Mouse (Mus musculus): ENCODE measurements at regions not wholly inside any gene's neighbourhood (a gene's known extent, or its start where the extent isn't known, plus 50 kb on each side); places are given as distances from the start of the nearest gene placed in this dataset.

DNA sequence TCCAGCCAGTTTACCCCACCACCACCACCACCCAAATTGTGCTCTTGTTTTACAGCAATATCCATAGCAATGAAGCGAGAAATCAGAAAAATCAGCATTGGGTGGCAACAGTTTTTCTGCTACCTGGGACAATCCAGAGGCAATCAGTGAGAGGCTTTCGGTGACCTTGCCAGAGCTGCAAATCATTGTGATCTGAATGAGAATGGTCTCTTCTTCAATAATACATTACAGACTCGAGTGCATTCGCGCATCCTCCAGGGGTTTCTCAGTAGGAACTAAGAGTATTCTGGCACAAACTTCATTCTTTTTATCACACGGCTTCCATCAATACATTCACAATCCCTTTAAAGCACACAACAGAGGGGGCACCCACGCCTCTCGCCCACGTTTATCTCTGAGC is 91.2 kb downstream of the Srek1 start:
- no peak overlapping the region for H3K4me3 ChIP-seq
- no peak for TF ChIP-seq CTCF (conservative IDR thresholded peaks at IDR 0.05)
- peak overlapping the region; percentile 80 for H3K27ac ChIP-seq
- peak in 1 of 2 experiments; percentile 43 for DNase-seq (ENCODE audit: low spot score in 2 of 2)

DNA sequence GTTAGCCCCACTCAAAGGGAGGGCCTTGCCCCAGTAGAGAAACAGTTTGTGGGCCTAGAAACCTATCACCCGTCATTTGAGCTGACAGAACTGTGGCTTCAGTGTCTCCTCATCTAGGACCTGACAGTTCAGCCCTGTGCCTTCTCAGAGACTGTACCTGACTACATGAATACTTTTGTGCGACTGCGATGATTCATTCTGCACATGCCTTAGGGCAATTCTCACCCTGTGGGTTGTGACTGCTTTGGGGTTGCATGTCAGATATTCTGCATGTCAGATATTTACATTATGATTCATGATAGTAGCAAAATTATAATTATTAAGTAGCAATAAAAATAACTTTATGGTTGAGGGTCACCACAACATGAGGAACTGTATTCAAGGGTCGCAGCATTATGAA is 93.7 kb downstream of the Srek1 start:
- Histone ChIP-seq H3K27ac (no peak overlapping the region), H3K4me3 (no peak overlapping the region)
- TF ChIP-seq CTCF (conservative IDR thresholded peaks at IDR 0.05) = no peak
- no peak for DNase-seq (ENCODE audit: low spot score in 2 of 2)

DNA sequence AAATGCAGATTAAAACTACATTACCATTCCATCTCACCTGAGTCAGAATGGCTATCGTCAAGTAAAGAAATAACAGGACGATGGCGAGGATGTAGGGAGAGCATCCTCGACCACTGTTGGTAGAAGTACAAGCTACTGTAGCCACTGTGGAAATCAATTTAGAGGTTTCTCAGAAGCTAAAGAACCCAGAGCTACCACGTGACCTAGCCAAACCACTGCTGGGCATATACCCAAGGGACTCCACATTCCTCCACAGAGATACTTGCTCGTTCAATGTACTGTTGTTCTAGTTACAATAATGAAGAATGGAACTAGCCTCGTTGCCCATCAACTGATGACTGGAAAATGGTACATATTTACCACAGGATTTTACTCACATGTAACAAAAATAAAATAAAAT is 94.4 kb downstream of the Srek1 start:
- no peak for DNase-seq (ENCODE audit: low spot score in 2 of 2)
- H3K27ac ChIP-seq = no peak overlapping the region
- TF ChIP-seq CTCF (conservative IDR thresholded peaks at IDR 0.05) = no peak
- no peak overlapping the region for H3K4me3 ChIP-seq

DNA sequence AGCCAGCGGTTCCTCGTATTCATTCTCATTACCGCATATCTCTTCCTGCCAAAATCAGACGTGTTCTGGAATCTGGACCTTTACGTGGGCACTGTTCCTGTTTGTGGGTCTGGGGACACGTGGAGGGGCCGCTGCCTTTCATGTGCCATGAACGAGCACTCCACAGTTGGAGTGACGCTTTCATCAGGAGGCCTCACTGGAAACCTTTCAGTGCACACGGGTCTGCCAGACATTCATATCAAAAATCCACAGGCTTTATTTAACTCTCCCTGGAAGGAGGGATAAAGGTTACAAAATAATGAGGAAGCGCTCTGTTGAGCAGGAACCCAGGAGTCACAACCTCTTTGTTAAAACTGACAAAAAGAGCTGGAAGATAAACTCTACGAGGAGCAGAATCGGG is 97.6 kb downstream of the Srek1 start:
- H3K4me3 ChIP-seq = no peak overlapping the region
- TF ChIP-seq CTCF (conservative IDR thresholded peaks at IDR 0.05) = no peak
- no peak overlapping the region for H3K27ac ChIP-seq
- DNase-seq (ENCODE audit: low spot score in 2 of 2) = no peak

DNA sequence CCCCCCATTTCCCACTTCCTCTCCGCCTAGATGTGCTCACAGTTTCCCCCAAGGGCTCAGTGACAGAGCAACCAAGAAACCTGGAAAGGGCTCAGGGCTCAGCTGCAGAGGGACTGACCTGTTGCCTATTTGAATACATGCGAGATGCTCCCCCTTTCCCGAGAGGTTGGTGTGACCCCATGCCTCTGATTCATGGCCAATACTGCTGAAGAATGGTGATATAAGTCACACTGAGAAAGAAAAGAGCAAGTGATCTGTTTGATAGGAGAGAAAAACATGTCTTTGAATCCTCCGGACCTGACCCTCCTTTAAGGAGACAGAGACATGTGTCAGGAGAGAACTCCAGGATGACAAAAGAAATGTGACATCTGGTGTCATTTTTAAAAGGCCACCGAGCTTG is 98.2 kb downstream of the Srek1 start:
- no peak for TF ChIP-seq CTCF (conservative IDR thresholded peaks at IDR 0.05)
- no peak for DNase-seq (ENCODE audit: low spot score in 2 of 2)

DNA sequence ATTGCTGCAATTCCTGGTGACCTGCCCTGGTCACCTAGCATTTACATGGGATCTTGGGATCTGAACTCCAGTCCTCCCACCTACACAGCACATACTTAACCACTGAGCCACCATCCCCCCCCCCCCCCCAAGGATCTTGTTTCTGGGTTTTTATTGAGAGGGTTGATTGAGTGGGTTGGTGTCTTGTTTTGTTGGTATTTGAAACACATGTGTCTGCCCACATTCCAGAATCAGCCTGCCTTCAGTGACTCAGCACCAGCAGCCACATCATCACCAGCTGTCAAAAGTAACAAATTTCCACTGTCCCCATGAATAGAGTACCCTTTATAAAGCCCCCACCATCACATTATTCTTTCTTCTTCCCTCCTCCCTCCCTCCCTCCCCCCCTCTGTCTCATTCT is 103.8 kb downstream of the Srek1 start:
- no peak overlapping the region for H3K4me3 ChIP-seq
- DNase-seq (ENCODE audit: low spot score in 2 of 2) = peak in 1 of 2 experiments; percentile 29
- H3K27ac ChIP-seq = no peak overlapping the region
- TF ChIP-seq CTCF (conservative IDR thresholded peaks at IDR 0.05) = no peak

More for the DNA sequence above, 98.2 kb downstream of the Srek1 start:
- Histone ChIP-seq H3K27ac (no peak overlapping the region), H3K4me3 (no peak overlapping the region)

DNA sequence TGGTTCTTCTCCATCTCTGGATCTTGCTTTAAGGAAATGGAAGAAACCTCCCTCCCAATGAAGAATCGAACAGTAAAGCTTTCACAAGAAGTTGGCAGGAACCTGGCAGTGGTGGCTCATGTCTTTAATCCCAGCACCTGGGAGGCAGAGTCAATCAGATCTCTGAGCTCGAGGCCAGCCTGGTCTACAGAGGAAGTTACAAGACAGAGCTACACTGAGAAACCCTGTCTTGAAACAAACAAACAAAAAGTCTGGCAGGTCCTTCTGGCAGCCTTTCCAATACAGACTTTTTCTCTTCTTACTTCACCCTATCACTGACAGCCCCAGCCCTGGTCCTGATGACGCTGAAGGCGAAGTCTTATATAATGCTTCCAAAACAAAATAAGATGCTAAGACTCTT is 104.6 kb downstream of the Srek1 start:
- TF ChIP-seq CTCF (conservative IDR thresholded peaks at IDR 0.05) = no peak
- no peak overlapping the region for H3K4me3 ChIP-seq
- no peak for DNase-seq (ENCODE audit: low spot score in 2 of 2)
- no peak overlapping the region for H3K27ac ChIP-seq

DNA sequence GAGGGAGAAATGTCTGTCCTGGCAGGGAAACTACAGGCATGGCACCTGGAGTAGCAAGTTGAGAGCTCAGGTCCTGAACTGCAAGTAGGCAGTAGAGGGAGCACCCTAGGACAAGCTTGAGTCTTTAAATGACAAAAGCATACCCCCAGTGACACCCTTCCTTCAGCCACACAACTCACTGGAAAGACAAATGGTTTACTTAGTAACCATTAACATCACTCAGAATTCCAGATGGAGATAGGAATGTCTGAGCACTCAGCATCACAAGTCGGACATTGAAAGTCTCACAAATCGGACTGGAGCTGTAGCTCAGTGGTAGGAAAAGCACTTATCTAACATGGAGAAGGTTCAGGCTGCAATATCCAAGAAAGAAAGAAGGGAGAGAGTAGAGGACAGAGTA is 106.7 kb downstream of the Srek1 start:
- no peak for DNase-seq (ENCODE audit: low spot score in 2 of 2)
- TF ChIP-seq CTCF (conservative IDR thresholded peaks at IDR 0.05) = no peak
- H3K4me3 ChIP-seq = no peak overlapping the region
- no peak overlapping the region for H3K27ac ChIP-seq

DNA sequence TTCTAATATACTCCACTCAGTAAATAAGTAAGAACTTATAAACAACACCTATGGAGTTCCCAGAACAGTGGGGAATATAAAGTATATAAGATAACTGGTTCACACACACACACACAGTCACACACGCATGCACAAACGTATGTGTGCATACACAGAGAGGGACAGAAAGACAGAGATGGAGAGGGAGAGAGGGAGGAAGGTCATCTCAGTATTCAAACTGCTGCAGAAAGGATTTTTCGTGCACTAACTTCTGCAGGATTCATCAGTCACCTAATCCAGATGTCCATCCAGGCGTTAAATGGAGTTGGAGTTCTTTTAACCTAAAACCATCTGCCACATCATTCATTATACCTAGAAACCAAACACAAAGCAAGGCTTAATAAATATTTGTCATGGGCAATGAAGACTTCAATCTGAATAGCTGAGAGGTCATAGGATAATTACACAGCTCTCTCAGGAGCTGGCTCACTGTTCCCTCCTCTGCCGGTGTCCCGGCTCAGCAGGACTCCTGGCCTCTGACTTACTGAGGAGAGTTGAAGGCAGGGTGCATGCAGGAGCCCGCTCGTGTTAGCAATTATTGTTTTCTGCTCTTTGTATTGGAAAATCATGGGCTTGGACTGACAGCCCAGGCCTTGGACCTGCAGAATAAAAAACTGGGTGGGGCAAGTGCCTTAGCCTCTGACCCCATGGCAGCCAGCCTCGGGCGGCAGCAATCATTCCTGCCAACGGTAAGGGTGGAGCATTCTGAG is 114.0 kb downstream of the Srek1 start:
- no peak for TF ChIP-seq CTCF (conservative IDR thresholded peaks at IDR 0.05)
- H3K27ac ChIP-seq = no peak overlapping the region
- no peak overlapping the region for H3K4me3 ChIP-seq
- no peak for DNase-seq (ENCODE audit: low spot score in 2 of 2)

DNA sequence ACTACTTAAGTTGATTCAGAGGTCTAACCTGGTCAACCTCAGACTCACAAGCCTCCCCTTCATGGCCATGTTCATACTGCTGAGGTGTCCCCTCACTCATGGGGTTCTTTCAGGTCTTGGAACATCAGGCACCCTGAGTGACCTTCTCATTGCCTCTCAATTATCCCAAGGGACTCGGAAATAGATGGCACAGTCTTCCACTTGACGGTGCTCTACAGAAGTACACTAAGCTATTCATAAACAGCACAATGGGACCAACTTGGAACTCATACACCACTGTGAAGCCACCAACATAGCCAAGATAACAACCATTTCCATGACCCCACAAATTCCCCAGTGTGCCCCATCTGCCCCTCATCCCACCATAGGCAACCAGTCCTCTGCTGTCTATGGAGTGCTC is 118.4 kb downstream of the Srek1 start:
- Histone ChIP-seq H3K4me3 (no peak overlapping the region), H3K27ac (no peak overlapping the region)
- no peak for TF ChIP-seq CTCF (conservative IDR thresholded peaks at IDR 0.05)
- DNase-seq (ENCODE audit: low spot score in 2 of 2) = no peak

DNA sequence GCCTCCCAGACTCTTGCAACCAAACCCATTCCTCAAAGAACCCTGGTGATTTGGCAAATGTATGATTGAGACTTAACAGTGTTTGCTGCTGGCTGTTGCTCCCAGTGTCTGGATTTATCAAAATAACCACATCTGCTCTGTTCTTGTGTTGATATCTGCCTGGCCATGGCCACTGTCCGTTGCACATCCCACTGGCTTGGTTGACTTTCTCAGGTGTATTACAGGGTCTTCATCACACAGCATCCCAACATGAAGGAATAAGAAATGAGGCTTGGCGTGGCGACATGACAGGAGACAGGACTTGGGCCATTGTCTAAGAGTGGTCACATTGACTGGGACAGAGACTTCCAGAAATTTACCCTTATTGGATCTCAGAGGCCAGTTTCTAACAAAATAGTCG is 121.2 kb downstream of the Srek1 start:
- Histone ChIP-seq H3K27ac (no peak overlapping the region), H3K4me3 (no peak overlapping the region)
- no peak for TF ChIP-seq CTCF (conservative IDR thresholded peaks at IDR 0.05)
- no peak for DNase-seq (ENCODE audit: low spot score in 2 of 2)

DNA sequence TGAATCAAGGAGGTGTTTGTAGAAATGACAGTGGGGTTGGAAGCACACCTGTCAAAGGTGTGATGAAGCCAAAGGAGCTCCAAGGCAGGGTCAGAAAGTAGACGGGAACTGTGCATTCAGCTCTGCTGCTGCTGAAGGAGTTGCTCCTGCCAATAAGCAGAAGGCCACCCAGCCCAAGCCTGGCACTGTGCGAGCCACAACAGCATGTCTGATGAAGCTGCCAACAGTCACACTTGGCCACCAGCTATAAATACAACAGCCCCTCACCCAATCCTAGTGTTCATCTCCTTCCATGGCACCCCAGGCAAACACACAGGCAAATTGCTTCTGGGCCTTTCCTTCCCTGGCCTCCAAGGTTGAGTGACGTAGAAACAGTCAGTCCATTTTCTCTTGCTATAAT is 125.0 kb downstream of the Srek1 start:
- Histone ChIP-seq H3K4me3 (no peak overlapping the region), H3K27ac (no peak overlapping the region)
- no peak for TF ChIP-seq CTCF (conservative IDR thresholded peaks at IDR 0.05)
- DNase-seq (ENCODE audit: low spot score in 2 of 2) = no peak

DNA sequence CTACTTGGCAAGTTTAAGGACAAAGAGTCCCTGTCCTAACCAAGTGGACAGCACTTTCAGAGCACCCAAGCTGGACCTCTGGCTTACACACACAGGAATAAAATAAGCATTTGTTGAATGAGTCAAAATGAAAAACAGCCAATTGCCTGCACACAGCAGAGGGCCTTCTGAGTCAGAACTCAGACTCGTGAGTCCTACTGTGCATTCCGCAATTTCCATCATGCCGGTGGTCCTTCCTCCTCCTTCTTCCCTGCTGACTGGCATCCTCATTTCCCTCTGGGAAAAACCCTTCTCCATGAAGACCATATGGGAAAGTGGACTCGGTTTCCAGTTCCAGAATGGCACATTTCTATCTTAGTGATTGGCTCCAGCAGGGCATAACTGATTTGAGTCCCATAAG is 126.4 kb downstream of the Srek1 start:
- no peak for TF ChIP-seq CTCF (conservative IDR thresholded peaks at IDR 0.05)
- Histone ChIP-seq H3K27ac (no peak overlapping the region), H3K4me3 (no peak overlapping the region)
- DNase-seq (ENCODE audit: low spot score in 2 of 2) = no peak

DNA sequence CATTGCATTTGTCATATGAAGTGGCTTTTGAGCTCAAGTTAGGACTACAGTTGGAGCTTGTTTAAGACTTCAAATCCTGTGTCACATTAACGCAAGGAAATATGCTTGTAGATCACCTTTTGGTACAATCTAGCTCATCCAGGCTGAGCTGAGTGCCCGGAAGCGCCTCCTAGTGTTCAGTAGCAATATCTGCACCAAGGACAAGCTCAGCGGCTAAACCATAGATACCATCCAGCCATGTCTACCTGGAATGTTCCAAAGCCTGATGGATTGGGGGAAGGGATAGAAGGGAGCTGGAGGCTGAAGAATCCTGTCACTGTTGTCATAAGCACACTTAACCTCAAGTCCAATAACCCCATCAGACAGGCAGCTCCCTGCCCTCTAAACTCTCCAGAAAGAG is 128.4 kb downstream of the Srek1 start:
- Histone ChIP-seq H3K27ac (no peak overlapping the region), H3K4me3 (no peak overlapping the region)
- DNase-seq (ENCODE audit: low spot score in 2 of 2) = peak in 1 of 2 experiments; percentile 29
- peak; percentile 86 for TF ChIP-seq CTCF (conservative IDR thresholded peaks at IDR 0.05)
